ENCODE assay signal across 29 mouse cellular contexts in the genomic region with DNA sequence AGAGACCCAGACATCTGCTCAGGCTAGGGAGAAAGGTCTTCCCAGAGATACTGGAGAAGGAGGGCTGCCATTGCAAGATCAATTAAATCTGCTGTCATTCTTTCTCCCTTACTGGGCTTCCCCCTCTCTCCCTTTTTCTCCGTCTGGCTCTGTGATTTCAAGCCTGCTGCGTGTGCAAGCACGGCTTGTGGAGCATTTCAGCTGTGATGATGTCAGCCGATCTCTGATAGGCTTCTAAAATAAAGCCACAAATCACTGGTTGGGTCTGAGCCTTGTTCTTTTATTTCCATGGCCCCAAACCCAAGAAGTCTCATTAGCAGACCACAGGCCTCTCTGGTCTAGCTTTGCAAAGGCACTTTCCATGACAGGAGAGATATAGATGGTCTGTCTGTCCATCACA. TPM values are rescaled to one million over a fixed set of nuclear protein-coding genes. Genes with fewer than 3 reads are reported as not detected.
A peak's percentile ranks its signal among the peaks of the same experiment; 100 is the strongest.
DNase-seq lines count a peak whose midpoint lies in the region; ATAC-seq and TF ChIP-seq lines count a peak whose summit lies in the region.
"Had no signal": no experiment of that assay in that cellular context is flagged by ENCODE, and none has a peak within 500 bp of the region (broad histone marks: within the 10 kb centered on the region; RNA-seq: fewer than 3 reads in every experiment).

No protein-coding gene starts in this region.

- H3K27me3 ChIP-seq in forebrain, postnatal 0 days (ENCODE audit: insufficient read depth, low read length), result no peaks in the 10 kb centered on the region
- no peaks in the 10 kb centered on the region for H3K27me3 ChIP-seq in forebrain, embryonic 12.5 days
- no peaks in the 10 kb centered on the region for H3K27me3 ChIP-seq in hindbrain, embryonic 16.5 days (replicated peaks; ENCODE audit: control insufficient read depth, insufficient read depth, low read length)
- no peaks in the 10 kb centered on the region for H3K27me3 ChIP-seq in hindbrain, embryonic 13.5 days
- no peaks in the 10 kb centered on the region for H3K27me3 ChIP-seq in forebrain, embryonic 14.5 days (replicated peaks; ENCODE audit: control insufficient read depth, insufficient read depth, low read length)
- H3K27me3 ChIP-seq: CH12.LX; embryonic facial prominence, embryonic 12.5 days; forebrain, embryonic 15.5 days; heart, embryonic 13.5 days; hindbrain, embryonic 12.5 days had no signal

- peak; percentile 32 for DNase-seq in forebrain, postnatal 0 days
- no peak for DNase-seq in Muller cell, postnatal 12 days (ENCODE audit: inconsistent ontology term)
- DNase-seq in forebrain, embryonic 14.5 days (ENCODE audit: low spot score), result no peak
- DNase-seq: adrenal gland, adult 2 months; adrenal gland, postnatal 14 days; B cell, adult 2 months; cerebellum, adult 11-12 months; cerebellum, adult 8-10 months; cerebellum, postnatal 10 days; cerebellum, postnatal 36 days; gastrocnemius, postnatal 25 days; heart, adult 2 months; heart, postnatal 14 days; kidney, adult 18-20 months had no signal

- H3K36me3 ChIP-seq in forebrain, postnatal 0 days (ENCODE audit: insufficient read depth), result peaks cover 15% of the 10 kb centered on the region
- H3K36me3 ChIP-seq in forebrain, embryonic 12.5 days (replicated peaks), result 0 out of 2 replicates have a peak, but pooled peaks cover 7% of the 10 kb centered on the region
- H3K36me3 ChIP-seq in hindbrain, embryonic 16.5 days (ENCODE audit: control insufficient read depth, insufficient read depth, low read length), result no peaks in the 10 kb centered on the region
- peaks cover 25% of the 10 kb centered on the region for H3K36me3 ChIP-seq in hindbrain, embryonic 13.5 days
- H3K36me3 ChIP-seq in forebrain, embryonic 14.5 days (ENCODE audit: control insufficient read depth, insufficient read depth, low read length), result peaks cover 4% of the 10 kb centered on the region; the same call in 1 of the 2 replicates
- H3K36me3 ChIP-seq: embryonic facial prominence, embryonic 12.5 days had no signal

- ATAC-seq in forebrain, postnatal 0 days, result peak; percentile 52
- ATAC-seq in forebrain, embryonic 12.5 days (ENCODE audit: low FRiP score), result no peak
- ATAC-seq in hindbrain, embryonic 16.5 days, result no peak
- ATAC-seq in hindbrain, embryonic 13.5 days (ENCODE audit: low FRiP score), result no peak
- no peak for ATAC-seq in forebrain, embryonic 14.5 days
- ATAC-seq: forebrain, embryonic 15.5 days; hindbrain, postnatal 0 days; inflammation-experienced regulatory T-cells, adult 6 months; intestine, embryonic 16.5 days had no signal

- TF ChIP-seq CTCF in forebrain, postnatal 0 days (IDR thresholded peaks at IDR 0.05; ENCODE audit: low read depth), result no peak
- no peak for TF ChIP-seq CTCF in cortical plate, adult 2 months (IDR thresholded peaks at IDR 0.05; ENCODE audit: extremely low read depth, insufficient read depth, low read length)

- 0 out of 2 replicates have a peak, but pooled peaks cover 2% of the 10 kb centered on the region for H3K4me1 ChIP-seq in forebrain, postnatal 0 days (ENCODE audit: insufficient read depth)
- peaks cover 5% of the 10 kb centered on the region; the same call in 1 of the 2 replicates for H3K4me1 ChIP-seq in forebrain, embryonic 12.5 days
- no peaks in the 10 kb centered on the region for H3K4me1 ChIP-seq in hindbrain, embryonic 16.5 days (ENCODE audit: control insufficient read depth, insufficient read depth, low read depth, low read length)
- 0 out of 2 replicates have a peak, but pooled peaks cover 8% of the 10 kb centered on the region for H3K4me1 ChIP-seq in hindbrain, embryonic 13.5 days (replicated peaks)
- peaks cover 17% of the 10 kb centered on the region for H3K4me1 ChIP-seq in cortical plate, adult 2 months (ENCODE audit: control insufficient read depth, insufficient read depth, low read length)
- no peaks in the 10 kb centered on the region for H3K4me1 ChIP-seq in forebrain, embryonic 14.5 days (ENCODE audit: control insufficient read depth, insufficient read depth, low read length)
- H3K4me1 ChIP-seq: embryonic facial prominence, embryonic 12.5 days; forebrain, embryonic 15.5 days; hindbrain, embryonic 12.5 days had no signal

- no peaks in the 10 kb centered on the region for H3K9me3 ChIP-seq in forebrain, postnatal 0 days (ENCODE audit: low read length)
- no peaks in the 10 kb centered on the region for H3K9me3 ChIP-seq in forebrain, embryonic 12.5 days
- H3K9me3 ChIP-seq in hindbrain, embryonic 16.5 days (ENCODE audit: control insufficient read depth, low read length), result no peaks in the 10 kb centered on the region
- no peaks in the 10 kb centered on the region for H3K9me3 ChIP-seq in hindbrain, embryonic 13.5 days
- no peaks in the 10 kb centered on the region for H3K9me3 ChIP-seq in forebrain, embryonic 14.5 days (replicated peaks; ENCODE audit: control insufficient read depth, low read length)
- H3K9me3 ChIP-seq: embryonic facial prominence, embryonic 12.5 days; forebrain, embryonic 10.5 days; forebrain, embryonic 15.5 days; G1E; heart, embryonic 10.5 days; heart, embryonic 13.5 days; hindbrain, embryonic 12.5 days had no signal

- TF ChIP-seq POLR2A in cortical plate, adult 2 months (IDR thresholded peaks at IDR 0.05; ENCODE audit: extremely low read depth, insufficient read depth, low read length), result no peak

- no peak overlapping the region for H3K9ac ChIP-seq in forebrain, postnatal 0 days
- H3K9ac ChIP-seq in forebrain, embryonic 12.5 days, result no peak overlapping the region
- H3K9ac ChIP-seq in hindbrain, embryonic 16.5 days (ENCODE audit: low read depth, low read length), result no peak overlapping the region
- H3K9ac ChIP-seq in hindbrain, embryonic 13.5 days, result no peak overlapping the region
- no peak overlapping the region for H3K9ac ChIP-seq in forebrain, embryonic 14.5 days (ENCODE audit: low read length)
- H3K9ac ChIP-seq: embryonic facial prominence, embryonic 12.5 days; forebrain, embryonic 15.5 days; heart, embryonic 13.5 days; hindbrain, embryonic 12.5 days had no signal

- H3K27ac ChIP-seq in forebrain, postnatal 0 days (ENCODE audit: low read depth, low read length), result no peak overlapping the region
- H3K27ac ChIP-seq in forebrain, embryonic 12.5 days, result no peak overlapping the region
- 0 out of 2 replicates have a peak overlapping the region, but pooled peaks have one; percentile 3 for H3K27ac ChIP-seq in hindbrain, embryonic 16.5 days (ENCODE audit: low read depth, low read length)
- H3K27ac ChIP-seq in hindbrain, embryonic 13.5 days, result no peak overlapping the region
- H3K27ac ChIP-seq in cortical plate, adult 2 months (ENCODE audit: insufficient read depth, low read length), result peak overlapping the region; percentile 19; the same call in 1 of the 2 replicates
- no peak overlapping the region for H3K27ac ChIP-seq in forebrain, embryonic 14.5 days (ENCODE audit: low read depth, low read length)
- H3K27ac ChIP-seq: embryonic facial prominence, embryonic 12.5 days; forebrain, embryonic 10.5 days; forebrain, embryonic 15.5 days; heart, adult 2 months; heart, embryonic 10.5 days; heart, embryonic 13.5 days; hindbrain, embryonic 12.5 days; hindbrain, postnatal 0 days had no signal

- no peak overlapping the region for H3K4me3 ChIP-seq in forebrain, postnatal 0 days (ENCODE audit: low read depth, low read length)
- H3K4me3 ChIP-seq in forebrain, embryonic 12.5 days (replicated peaks), result no peak overlapping the region
- H3K4me3 ChIP-seq in hindbrain, embryonic 16.5 days (ENCODE audit: low read length), result no peak overlapping the region
- H3K4me3 ChIP-seq in hindbrain, embryonic 13.5 days, result no peak overlapping the region
- no peak overlapping the region for H3K4me3 ChIP-seq in cortical plate, adult 2 months (ENCODE audit: insufficient read depth, low read length)
- H3K4me3 ChIP-seq in forebrain, embryonic 14.5 days (ENCODE audit: low read depth, low read length), result no peak overlapping the region
- H3K4me3 ChIP-seq: embryonic facial prominence, embryonic 12.5 days; forebrain, embryonic 10.5 days; forebrain, embryonic 15.5 days; heart, adult 2 months; heart, embryonic 10.5 days; heart, embryonic 13.5 days; hindbrain, embryonic 12.5 days had no signal

- no peak overlapping the region for H3K4me2 ChIP-seq in forebrain, postnatal 0 days (ENCODE audit: low read depth)
- no peak overlapping the region for H3K4me2 ChIP-seq in forebrain, embryonic 12.5 days
- no peak overlapping the region for H3K4me2 ChIP-seq in hindbrain, embryonic 16.5 days (ENCODE audit: low read length)
- no peak overlapping the region for H3K4me2 ChIP-seq in hindbrain, embryonic 13.5 days
- H3K4me2 ChIP-seq in forebrain, embryonic 14.5 days (ENCODE audit: low read length), result no peak overlapping the region
- H3K4me2 ChIP-seq: embryonic facial prominence, embryonic 12.5 days; forebrain, embryonic 15.5 days; heart, embryonic 13.5 days; hindbrain, embryonic 12.5 days had no signal

- 41% methylated on average over 4 of the region's 4 CpGs for WGBS in forebrain, postnatal 0 days
- whole genome bisulfite sequencing in forebrain, embryonic 12.5 days, result 77% methylated on average over 4 of the region's 4 CpGs
- 63% methylated on average over 4 of the region's 4 CpGs for WGBS in hindbrain, embryonic 16.5 days
- WGBS in hindbrain, embryonic 13.5 days, result 70% methylated on average over 4 of the region's 4 CpGs
- WGBS in forebrain, embryonic 14.5 days, result 62% methylated on average over 4 of the region's 4 CpGs

RNA-seq across cellular contexts. Expression of a gene that starts 57.7 kb away (rescaled TPM):
- 23.7 and 23.8 TPM in 2 replicates for total RNA-seq in forebrain, postnatal 0 days (2014; rRNA removed)
- polyA plus RNA-seq in forebrain, postnatal 0 days (2015; fragmentation: Nextera tagmentation; extraction: Ambion mirVana), result 39.5 and 40.8 TPM in 2 replicates
- 13.6 and 14.4 TPM in 2 replicates for polyA plus RNA-seq in forebrain, embryonic 12.5 days (2016; fragmentation: Nextera tagmentation; extraction: Ambion mirVana)
- 40.7 and 41.5 TPM in 2 replicates for polyA plus RNA-seq in hindbrain, embryonic 16.5 days (2015; fragmentation: Nextera tagmentation; extraction: Ambion mirVana)
- 31.6 and 35.1 TPM in 2 replicates for polyA plus RNA-seq in hindbrain, embryonic 13.5 days (2015; fragmentation: Nextera tagmentation; extraction: Ambion mirVana)
- 77.8 and 79.9 TPM in 2 replicates for polyA plus RNA-seq in cortical plate, adult 2 months (2012; rRNA removed)
- 24.3 and 25.7 TPM in 2 replicates for polyA plus RNA-seq in forebrain, embryonic 14.5 days (2014; fragmentation: Nextera tagmentation; extraction: Ambion mirVana)

Comparison
In these comparisons a context has a peak if more than half of its experiments do, and no peak if none do; other contexts are left out.
1. H3K27ac ChIP-seq: peak in hindbrain, embryonic 16.5 days (single experiment) and cortical plate, adult 2 months (single experiment); none in forebrain, postnatal 0 days (single experiment), forebrain, embryonic 12.5 days (single experiment), hindbrain, embryonic 13.5 days (single experiment) and forebrain, embryonic 14.5 days (single experiment).